Mouse (Mus musculus): ENCODE results near the gene Gnmt. TPM values are rescaled to one million over a fixed set of nuclear protein-coding genes. Genes with fewer than 3 reads are reported as not detected.

The Gnmt gene
- total and polyA plus RNA-seq, 3 experiments, result 0.62 to 1.6 TPM; not detected in 1

GRCm38 (mm10) chr17:46728496-46728895, 472 bp downstream of the Gnmt start:
- no peaks in the 10 kb centered on the region for H3K79me2 ChIP-seq (ENCODE audit: control insufficient read depth, insufficient read depth, low read length, poor library complexity)
- no peaks in the 10 kb centered on the region for H3K9me3 ChIP-seq (replicated peaks; ENCODE audit: insufficient read depth, low read length)
- no peak overlapping the region for H3K4me3 ChIP-seq (ENCODE audit: control insufficient read depth in 1 of 2, insufficient read depth in 1 of 2, low read depth in 2 of 2, low read length in 2 of 2)
- TF ChIP-seq SIN3A (IDR thresholded peaks at IDR 0.05; ENCODE audit: low read length), result no peak
- no peak for TF ChIP-seq NRF1 (IDR thresholded peaks at IDR 0.05; ENCODE audit: insufficient read depth, low read depth, low read length, poor library complexity, severe bottlenecking)
- no peak for TF ChIP-seq NELFE (IDR thresholded peaks at IDR 0.05; ENCODE audit: low read depth, low read length)
- TF ChIP-seq MAZ (IDR thresholded peaks at IDR 0.05; ENCODE audit: low read depth, low read length), result no peak
- TF ChIP-seq ETS1 (IDR thresholded peaks at IDR 0.05; ENCODE audit: low read depth, low read length), result no peak
- no peak for TF ChIP-seq ZMIZ1 (IDR thresholded peaks at IDR 0.05; ENCODE audit: low read depth, low read length)
- TF ChIP-seq POLR2AphosphoS2 (IDR thresholded peaks at IDR 0.05; ENCODE audit: low read length), result no peak
- no peak for TF ChIP-seq MAX (IDR thresholded peaks at IDR 0.05; ENCODE audit: low read length)
- H3K27ac ChIP-seq (ENCODE audit: control insufficient read depth, low read depth, low read length), result no peak overlapping the region
- DNase-seq (ENCODE audit: low read depth, low spot score), result no peak
- H3K27me3 ChIP-seq (ENCODE audit: control insufficient read depth in 1 of 2, insufficient read depth in 2 of 2, low read length in 2 of 2), result no peaks in the 10 kb centered on the region
- H3K9ac ChIP-seq (ENCODE audit: control insufficient read depth, low read depth, low read length, poor library complexity, severe bottlenecking), result no peak overlapping the region
- H3K36me3 ChIP-seq (ENCODE audit: control insufficient read depth in 1 of 2, insufficient read depth in 2 of 2, low read length in 2 of 2), result no peaks in the 10 kb centered on the region
- H3K4me1 ChIP-seq (ENCODE audit: control insufficient read depth in 1 of 2, insufficient read depth in 2 of 2, low read length in 2 of 2), result no peaks in the 10 kb centered on the region

GRCm38 (mm10) chr17:46728021-46728420, 947 bp downstream of the Gnmt start:
- Histone ChIP-seq H3K4me1 (ENCODE audit: control insufficient read depth in 1 of 2, insufficient read depth in 2 of 2, low read length in 2 of 2) (no peaks in the 10 kb centered on the region), H3K27ac (ENCODE audit: control insufficient read depth, low read depth, low read length) (no peak overlapping the region), H3K9me3 (replicated peaks; ENCODE audit: insufficient read depth, low read length) (no peaks in the 10 kb centered on the region), H3K9ac (ENCODE audit: control insufficient read depth, low read depth, low read length, poor library complexity, severe bottlenecking) (no peak overlapping the region), H3K79me2 (ENCODE audit: control insufficient read depth, insufficient read depth, low read length, poor library complexity) (no peaks in the 10 kb centered on the region), H3K4me3 (ENCODE audit: control insufficient read depth in 1 of 2, insufficient read depth in 1 of 2, low read depth in 2 of 2, low read length in 2 of 2) (no peak overlapping the region), H3K36me3 (ENCODE audit: control insufficient read depth in 1 of 2, insufficient read depth in 2 of 2, low read length in 2 of 2) (no peaks in the 10 kb centered on the region), H3K27me3 (ENCODE audit: control insufficient read depth in 1 of 2, insufficient read depth in 2 of 2, low read length in 2 of 2) (no peaks in the 10 kb centered on the region)
- TF ChIP-seq MXI1 (IDR thresholded peaks at IDR 0.05; ENCODE audit: low read depth, low read length) (no peak), SMC3 (IDR thresholded peaks at IDR 0.05; ENCODE audit: low read depth, low read length) (peak; percentile 55), TCF12 (IDR thresholded peaks at IDR 0.05; ENCODE audit: low read depth, low read length) (no peak), GABPA (IDR thresholded peaks at IDR 0.05; ENCODE audit: low read depth, low read length) (no peak), HCFC1 (IDR thresholded peaks at IDR 0.05; ENCODE audit: low read depth, low read length) (no peak), CTCF (IDR thresholded peaks at IDR 0.05 in 2 of 3, conservative IDR thresholded peaks at IDR 0.05 in 1 of 3; ENCODE audit: control insufficient read depth in 1 of 3, insufficient read depth in 1 of 3, low read depth in 2 of 3, low read length in 3 of 3, poor library complexity in 1 of 3, severe bottlenecking in 1 of 3) (peak; percentile 54 to 59 (median 54)), CHD2 (IDR thresholded peaks at IDR 0.05; ENCODE audit: low read length) (no peak), POLR2AphosphoS5 (IDR thresholded peaks at IDR 0.05; ENCODE audit: borderline replicate concordance, low read depth, low read length) (no peak), SIN3A (IDR thresholded peaks at IDR 0.05; ENCODE audit: low read length) (no peak), RAD21 (IDR thresholded peaks at IDR 0.05; ENCODE audit: low read depth, low read length) (peak; percentile 31), ZNF384 (IDR thresholded peaks at IDR 0.05; ENCODE audit: low read depth, low read length) (peak; percentile 58; the same call in 1 of the 2 replicates), E2F4 (IDR thresholded peaks at IDR 0.05; ENCODE audit: borderline replicate concordance, low read depth, low read length) (no peak)
- DNase-seq (ENCODE audit: low read depth, low spot score), result peak; percentile 41
